Mouse (Mus musculus): ENCODE results near the gene AI597479.

Gene AI597479

DNA sequence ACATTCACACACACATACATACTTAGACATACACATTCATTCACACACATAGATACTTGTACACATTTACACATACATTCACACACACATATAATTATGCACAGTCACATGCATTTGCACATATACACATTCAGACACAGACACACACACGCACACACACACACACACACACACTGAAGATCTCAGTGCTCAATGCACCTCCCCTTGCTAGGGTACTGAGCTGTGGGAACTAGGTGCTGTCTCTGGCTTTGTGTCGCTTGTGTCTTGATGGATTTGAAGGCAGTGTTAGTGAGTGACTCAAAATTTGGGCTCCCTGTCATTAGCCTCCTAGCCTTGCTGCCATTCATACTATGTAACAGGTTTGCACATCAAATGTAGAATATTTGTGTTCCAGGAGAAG, 24.1 kb downstream of the AI597479 start:
- in situ Hi-C loops (cut with MboI, MseI) = no loop called here

DNA sequence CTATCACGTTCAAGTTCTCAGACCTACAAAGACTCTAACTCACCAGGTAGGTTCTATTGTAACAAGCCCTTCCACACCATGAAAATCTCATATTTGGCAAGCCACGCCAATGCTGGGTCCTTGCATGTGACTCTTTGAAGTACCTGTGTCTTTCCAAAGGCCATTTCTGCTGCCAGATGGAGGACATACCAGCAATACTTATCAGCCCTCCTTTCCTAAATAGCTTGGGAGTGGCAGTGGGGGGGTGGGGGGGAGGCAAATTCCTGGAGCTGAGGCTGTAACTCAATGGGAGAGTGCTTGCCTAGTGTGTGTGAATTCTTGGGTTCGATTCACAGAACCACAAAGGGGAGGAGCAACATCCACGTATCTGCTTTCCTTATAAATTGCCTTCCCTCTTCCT, 26.2 kb downstream of the AI597479 start:
- in situ Hi-C loops (cut with MboI, MseI) = no loop called here

DNA sequence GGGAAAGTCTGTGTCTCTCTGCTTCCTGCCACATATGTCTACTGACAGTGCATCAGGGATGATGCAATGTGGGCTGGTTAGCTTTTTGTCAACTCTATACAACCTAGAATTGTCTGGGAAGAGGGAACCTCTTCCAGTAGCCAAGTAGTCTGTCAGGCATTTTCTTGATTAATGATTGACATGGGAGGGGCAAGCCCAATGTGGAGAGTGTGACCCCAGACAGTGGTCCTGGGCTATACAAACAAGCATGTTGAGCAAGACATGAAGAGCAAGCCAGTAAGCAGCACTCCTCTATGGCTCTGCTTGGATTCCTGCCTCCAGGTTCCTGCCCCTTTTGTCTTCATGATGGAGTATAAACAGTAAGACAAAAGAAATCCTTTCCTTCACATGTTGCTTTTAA, 28.7 kb downstream of the AI597479 start:
- in situ Hi-C loops (cut with MboI, MseI) = no loop called here

DNA sequence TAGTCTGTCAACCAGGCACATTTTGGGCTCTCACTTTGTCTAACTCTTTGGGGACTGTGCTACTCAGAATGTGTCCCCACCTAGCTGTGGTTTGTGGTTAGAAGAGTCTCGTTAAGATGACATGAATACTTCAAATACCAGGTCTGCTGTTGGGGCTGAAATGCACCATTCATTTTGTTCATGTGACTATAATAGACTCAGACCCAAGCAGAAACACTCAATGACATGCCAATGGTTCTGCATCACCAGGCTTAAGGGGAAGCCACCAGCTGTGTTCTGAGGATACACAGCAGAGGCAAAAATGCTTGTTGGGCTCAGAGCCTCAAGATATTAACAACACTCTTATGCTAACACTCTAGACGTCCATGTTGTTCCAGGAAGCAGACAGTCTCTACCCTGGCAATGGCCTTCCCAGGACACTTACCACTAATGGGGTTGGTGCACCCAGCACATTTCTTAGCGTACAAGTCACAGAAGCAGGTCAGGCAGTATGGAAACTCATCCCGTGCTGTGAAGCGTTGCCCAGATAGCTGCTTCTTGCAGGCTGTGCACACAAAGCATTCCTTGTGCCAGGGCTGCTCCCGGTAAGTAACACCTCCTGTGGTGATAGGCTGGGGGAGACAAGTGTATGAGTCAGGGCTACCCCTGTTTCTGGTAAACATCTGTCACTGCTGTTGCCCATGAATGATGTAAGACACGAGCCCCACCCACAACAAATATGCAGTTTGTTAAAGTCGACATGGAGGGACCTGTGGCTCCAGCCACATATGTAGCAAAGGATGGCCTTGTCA, 29.5 kb downstream of the AI597479 start:
- in situ Hi-C loops (cut with MboI, MseI) = no loop called here

DNA sequence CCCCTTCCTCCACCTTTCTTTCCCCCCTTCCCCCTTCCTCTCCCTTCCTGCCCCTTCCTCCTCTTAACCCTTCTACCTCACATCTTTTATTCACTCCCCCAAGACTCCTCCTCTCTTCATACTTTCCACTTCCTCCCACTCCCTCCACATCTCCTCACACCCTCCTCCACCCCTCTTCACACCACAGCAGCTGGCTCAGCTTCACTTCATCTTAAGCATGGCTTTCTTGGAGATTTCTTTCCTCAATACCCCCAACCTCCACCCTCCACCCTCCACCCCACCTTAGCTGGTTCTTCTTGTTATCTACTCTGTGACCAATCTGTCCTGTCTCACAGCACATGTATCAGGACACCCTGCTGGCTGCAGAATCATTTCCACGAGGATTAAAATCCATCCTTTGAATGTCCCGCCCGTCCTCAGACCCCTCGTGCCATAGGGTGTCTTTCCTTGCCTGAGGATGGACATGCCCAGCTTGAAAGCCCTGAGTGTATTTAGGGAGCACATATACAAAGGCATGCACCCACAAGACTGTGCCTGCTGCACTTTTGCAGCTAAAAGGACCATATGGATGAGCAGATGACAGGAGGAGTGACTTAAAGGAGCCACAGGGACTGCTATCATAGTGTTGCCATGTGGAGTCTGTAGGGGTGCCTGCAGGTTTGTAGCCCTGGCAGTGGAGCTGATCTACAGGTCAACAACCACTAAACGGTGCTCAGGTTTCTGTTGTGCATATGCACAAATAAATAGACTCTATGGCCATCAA, 31.9 kb downstream of the AI597479 start:
- in situ Hi-C loops (cut with MboI, MseI) = loop anchor here (10.0 kb wide), 2 partner anchors 524 to 614 kb away; no protein-coding TSS in a partner anchor

DNA sequence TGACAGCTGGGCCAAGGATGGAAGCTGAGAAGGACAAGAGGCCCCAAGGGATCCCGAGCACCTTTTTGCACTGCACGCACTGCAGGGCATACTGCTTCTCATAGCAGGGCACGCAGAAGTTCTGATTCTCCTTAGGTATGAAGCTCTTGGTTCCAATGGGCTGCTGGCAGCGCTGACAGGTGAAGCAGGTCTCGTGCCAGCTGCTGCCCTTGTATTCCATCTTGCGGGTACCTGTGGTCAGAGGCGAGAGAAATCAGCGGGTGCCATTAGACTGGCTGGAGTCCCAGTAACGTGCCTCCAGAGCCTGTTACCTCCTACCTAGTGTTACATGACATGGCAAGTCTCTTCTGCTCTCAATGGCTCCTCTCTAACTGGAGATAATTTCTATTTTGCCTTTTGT, 33.1 kb downstream of the AI597479 start:
- in situ Hi-C loops (cut with MboI, MseI) = loop anchor here (10.0 kb wide), 2 partner anchors 523 to 613 kb away; no protein-coding TSS in a partner anchor

DNA sequence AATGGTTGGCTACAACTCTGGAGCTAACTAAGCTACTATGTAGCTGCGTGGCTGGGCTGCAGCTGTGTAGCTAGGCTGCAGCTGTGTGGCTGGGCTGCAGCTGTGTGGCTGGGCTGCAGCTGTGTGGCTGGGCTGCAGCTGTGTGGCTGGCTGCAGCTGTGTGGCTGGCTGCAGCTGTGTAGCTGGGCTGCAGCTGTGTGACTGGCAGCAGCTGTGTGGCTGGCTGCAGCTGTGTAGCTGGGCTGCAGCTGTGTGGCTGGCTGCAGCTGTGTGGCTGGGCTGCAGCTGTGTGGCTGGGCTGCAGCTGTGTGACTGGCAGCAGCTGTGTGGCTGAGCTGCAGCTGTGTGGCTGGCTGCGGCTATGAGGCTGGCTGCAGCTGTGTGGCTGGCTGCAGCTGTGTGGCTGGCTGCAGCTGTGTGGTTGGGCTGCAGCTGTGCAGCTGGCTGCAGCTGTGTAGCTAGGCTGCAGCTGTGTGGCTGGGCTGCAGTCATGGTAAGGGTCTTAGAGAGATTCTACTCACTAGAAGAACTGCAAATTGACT, 38.0 kb downstream of the AI597479 start:
- in situ Hi-C loops (cut with MboI, MseI) = loop anchor here (10.0 kb wide), 2 partner anchors 518 to 608 kb away; no protein-coding TSS in a partner anchor

DNA sequence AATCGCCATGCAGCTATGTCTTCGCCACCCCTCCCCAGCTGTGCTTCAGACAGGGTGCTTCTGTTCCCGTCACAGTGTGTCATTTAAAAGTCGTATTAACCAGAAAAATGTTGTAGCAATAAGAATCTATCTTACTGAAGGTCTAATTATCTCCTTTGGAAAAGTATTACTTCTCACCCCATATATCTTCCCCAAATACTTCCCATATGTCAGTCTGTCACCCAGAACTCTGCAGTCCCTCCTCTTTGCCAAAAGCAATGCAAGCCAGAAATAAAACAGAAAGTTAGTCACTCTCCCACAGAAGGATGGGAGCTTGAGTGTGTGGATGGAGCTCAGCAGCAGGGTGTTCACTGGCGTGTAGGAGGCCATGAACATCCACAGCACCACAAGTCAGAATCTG, 38.8 kb downstream of the AI597479 start:
- in situ Hi-C loops (cut with MboI, MseI) = loop anchor here (10.0 kb wide), 2 partner anchors 517 to 607 kb away; no protein-coding TSS in a partner anchor

DNA sequence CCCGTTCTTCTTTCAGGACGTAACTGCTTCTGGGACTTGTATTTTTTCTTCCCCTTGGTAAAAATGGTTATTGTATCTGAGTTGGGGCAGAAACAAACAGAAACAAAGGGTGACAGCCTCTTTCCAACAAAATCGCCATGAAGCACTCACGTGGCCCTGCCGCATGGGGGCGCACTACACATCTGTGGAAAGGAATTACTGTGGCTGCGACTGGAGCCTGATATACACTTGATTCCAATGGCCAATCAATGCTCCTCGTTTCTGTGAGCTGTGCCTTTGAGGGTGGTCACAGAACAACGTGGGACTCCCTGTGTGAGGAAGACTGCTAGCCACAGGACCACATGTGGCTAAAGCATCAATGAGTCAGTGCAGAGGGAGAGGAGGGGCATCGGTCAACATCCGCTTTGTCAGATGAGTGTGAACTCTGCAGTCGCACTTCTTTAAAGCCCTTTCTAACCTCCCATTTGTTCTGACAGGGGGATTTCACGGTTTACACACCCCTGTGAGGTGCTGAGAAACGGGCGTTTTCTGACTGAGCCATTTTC, 39.8 kb downstream of the AI597479 start:
- in situ Hi-C loops (cut with MboI, MseI) = loop anchor here (10.0 kb wide), 2 partner anchors 516 to 606 kb away; no protein-coding TSS in a partner anchor

DNA sequence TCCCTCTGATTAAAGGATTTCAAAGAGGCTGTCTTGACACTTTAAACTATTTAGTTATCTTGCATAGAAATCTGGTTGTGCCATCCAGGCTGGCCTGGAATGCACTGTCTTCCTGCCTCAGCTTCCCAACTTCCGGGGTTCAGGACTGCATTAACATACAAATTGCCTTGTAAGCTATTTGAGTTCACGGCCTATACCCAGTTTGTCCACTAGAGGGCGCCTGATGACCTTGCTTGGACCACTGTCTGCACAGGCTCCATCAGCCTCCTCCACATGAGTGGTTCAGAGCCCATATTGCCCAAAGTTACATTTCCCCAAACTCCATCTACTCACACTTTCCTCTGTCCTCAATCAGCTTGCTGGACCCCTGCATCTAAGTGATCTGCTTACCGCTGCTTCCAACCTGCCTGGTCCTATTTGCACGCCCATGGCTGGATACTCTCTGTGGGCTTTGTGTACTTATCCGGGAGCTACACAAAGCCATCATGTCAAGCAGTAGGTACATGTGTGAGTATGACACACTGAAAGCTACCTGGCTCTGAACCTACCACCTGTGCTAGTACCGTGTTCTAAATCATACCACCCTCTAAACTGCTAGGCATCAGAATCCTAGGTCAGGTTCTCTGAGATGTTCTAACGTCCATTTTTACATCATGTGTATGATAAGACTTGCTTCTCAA, 41.2 kb downstream of the AI597479 start:
- in situ Hi-C loops (cut with MboI, MseI) = loop anchor here (5.0 to 10.0 kb wide), 3 partner anchors 128 to 605 kb away; no protein-coding TSS in a partner anchor

DNA sequence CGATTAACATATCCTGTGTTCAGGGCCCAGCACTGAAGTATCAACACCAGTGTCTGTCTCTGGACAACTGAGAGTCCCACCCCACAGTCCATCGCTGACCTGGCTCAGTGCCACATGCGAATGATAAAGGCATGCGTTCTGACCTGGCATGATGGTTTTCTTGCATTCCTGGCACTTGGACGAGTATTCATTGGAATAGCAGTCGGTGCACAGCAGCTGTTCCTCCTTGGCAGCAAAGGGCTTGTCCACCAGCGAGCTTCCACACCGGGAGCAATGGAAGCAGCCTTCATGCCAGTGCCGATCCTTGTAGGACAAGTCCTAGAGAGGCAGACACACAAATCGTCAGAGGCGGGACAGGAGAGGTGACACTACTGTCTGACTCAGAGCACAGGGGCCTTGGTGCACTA, 43.0 kb downstream of the AI597479 start:
- in situ Hi-C loops (cut with MboI, MseI) = loop anchor here (5.0 kb wide), 1 partner anchor 126 kb away; no protein-coding TSS in a partner anchor

DNA sequence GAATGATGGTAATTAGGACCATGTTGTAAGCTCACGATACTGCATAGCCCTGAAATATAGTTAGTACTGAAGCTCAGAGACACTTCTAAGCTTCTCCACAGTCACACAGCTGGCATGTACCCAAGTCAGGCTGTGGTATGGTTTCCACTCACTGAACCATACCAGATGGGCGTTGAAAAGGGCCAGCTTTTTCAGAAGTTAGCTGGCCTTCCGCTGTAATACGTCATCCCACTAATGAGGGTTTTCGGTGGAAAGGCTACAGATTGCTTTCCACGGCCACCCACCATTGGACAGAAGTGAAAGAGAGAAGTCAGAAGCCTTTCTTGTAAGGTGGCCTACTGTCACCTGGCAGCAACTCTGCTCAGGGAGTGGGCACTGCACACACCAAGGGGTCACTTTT, 44.3 kb downstream of the AI597479 start:
- in situ Hi-C loops (cut with MboI, MseI) = loop anchor here (5.0 kb wide), 1 partner anchor 124 kb away; no protein-coding TSS in a partner anchor

DNA sequence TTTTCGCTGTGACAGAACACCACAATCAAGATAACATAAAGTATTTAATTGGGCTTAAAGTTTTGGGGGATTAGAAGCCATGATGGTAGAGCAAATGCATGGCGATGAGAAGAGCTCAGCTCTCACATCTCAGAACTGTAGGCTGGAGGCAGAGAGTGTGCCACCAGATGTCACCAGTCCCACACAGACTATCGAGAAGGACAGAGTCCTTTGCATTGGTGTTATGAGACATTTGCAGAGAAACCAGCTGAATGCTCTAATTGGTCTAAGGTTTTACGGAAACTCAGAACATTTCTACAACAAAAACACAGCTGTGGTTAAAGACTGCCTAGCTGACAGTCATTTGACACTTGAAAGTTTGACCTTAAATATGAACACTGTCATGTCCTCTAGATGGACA, 44.8 kb downstream of the AI597479 start:
- in situ Hi-C loops (cut with MboI, MseI) = loop anchor here (5.0 kb wide), 1 partner anchor 124 kb away; no protein-coding TSS in a partner anchor

DNA sequence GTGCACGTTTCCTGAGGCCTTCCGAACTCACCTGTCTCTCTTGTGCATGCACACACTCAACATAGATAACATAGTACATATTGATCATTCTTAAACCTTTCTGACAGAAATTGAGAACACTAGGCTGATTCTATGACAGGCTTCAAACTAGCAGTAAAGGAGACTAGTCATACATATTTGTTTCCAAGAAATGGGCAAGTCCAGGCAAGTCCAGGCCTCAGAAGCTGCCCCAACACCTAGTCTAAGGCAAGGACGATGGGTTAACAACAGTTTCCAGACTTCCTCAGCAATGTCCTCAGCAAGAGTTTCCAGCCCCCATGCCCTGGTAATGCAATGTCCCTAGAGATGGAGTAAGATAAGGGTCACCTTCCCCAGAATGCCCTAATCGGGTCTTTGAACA, 45.3 kb downstream of the AI597479 start:
- in situ Hi-C loops (cut with MboI, MseI) = loop anchor here (5.0 kb wide), 1 partner anchor 124 kb away; no protein-coding TSS in a partner anchor

DNA sequence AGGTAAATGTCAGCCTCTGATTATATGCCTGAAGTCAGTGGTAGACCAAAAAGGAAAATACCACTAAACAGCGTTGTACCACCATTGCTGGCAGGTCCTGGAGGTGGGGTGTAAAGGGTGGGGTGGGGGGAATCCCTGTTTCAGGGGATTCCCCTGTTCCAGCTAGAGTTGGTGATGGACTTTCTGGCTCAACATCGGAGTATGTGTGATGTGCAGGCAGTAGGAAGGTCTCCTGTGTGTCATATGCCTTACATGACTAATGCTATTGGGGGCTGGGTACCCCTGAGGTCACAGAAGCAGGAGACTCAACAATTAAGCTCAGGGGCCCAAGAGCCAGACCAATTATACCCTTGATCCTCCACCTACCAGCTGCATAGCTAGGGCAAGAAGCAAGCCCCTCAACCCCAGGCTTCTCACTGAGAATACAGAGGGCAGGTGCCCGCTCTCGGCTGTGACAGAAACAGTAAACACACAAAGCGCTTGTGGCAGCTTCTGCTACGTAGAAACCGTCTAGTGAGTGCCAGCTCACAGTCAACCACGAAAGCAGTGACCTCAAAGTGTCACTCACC, 45.9 kb downstream of the AI597479 start:
- in situ Hi-C loops (cut with MboI, MseI) = loop anchor here (5.0 kb wide), 1 partner anchor 123 kb away; no protein-coding TSS in a partner anchor

DNA sequence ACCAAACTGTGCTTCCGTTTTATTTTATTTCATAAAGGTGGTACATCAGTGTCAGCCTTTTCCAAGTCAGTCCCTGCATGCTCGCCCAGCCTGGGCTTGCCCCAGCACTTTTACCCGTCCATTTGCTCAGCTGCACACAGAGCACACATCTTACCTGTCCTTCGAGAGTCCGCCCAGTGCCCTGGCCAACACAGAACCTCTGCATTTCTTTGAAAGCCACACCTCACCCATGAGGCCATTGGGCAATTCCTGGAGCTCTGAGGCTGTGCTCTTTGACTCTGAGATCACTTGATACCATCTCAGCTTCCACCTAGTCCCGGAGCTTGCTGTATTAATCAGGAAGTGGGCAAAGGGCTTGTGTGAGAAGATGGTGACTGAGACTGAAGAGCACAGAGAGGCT, 46.9 kb downstream of the AI597479 start:
- in situ Hi-C loops (cut with MboI, MseI) = no loop called here

DNA sequence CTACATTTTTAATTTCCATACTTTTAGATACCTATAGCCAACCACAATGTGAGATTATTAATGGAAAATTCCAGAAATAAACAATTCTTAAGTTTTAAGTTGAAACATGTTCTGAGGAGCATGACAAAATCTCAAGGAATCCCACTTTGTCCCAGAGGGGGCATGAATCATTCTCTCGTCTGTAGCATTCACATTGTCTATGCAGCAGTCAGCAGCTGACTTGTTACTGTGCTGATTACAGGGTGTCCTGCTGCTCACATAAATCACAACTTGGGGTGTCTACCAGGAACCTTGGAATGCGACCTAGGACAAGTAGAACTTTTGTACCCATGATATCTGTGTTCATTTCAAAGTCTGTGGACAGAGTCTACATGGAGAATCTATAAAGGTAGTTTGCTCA, 49.0 kb downstream of the AI597479 start:
- in situ Hi-C loops (cut with MboI, MseI) = no loop called here

DNA sequence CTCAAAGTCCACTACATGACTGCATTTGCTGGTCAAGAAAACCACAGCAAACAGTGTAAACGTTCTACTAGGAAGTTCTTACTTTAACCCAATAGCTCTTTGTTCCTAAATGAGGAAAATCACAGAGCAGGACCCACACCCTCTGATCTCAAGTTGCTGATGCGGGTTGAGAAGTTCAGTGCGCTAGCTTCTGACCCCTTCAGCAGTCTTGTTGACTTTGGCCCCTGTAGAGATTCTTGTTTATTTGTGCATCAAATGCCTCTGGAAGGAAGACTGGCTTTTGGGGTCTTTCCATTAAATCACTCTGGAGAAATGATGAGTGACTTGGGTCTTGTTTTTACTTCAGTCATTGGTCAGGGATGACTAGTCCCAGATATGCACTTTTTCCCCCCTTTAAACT, 51.7 kb downstream of the AI597479 start:
- in situ Hi-C loops (cut with MboI, MseI) = no loop called here

DNA sequence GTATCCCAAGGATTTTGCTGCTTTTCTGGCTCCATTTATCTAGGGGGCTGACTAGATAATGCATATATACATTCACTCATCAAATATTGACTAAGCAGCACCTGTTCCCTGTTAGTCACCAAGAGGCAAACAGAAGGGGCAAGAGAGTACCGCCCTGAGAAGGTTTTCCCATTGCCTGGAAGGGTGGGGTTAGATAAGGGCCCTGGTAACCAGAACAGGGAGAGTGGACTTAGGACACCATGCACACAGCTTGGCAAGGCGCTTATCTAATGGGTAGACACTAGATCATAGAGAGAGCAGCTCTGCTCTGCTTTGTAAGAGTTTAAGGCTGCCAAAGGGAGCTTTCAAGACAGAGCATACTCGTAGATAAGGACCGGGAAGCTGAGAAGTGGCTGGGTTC, 54.1 kb downstream of the AI597479 start:
- in situ Hi-C loops (cut with MboI, MseI) = no loop called here

DNA sequence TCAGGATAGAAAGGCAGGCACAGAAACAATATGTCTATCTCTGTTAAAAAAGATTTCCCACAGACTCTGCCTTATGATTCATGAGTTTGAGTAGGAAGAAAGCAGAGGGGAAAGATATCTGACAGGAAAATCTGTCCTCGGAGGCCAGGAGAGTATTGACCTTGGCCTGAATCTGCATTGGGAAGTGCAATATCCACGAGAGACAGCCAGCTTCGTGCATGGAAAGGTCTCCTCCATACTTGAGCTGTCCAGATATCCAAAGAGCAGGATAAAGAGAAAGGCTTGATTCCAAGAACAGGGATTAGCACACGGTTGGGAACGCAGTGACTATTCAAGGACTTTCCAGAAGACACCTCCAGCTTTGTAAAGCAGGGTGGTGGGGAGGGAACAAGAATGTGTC, 55.0 kb downstream of the AI597479 start:
- in situ Hi-C loops (cut with MboI, MseI) = no loop called here

DNA sequence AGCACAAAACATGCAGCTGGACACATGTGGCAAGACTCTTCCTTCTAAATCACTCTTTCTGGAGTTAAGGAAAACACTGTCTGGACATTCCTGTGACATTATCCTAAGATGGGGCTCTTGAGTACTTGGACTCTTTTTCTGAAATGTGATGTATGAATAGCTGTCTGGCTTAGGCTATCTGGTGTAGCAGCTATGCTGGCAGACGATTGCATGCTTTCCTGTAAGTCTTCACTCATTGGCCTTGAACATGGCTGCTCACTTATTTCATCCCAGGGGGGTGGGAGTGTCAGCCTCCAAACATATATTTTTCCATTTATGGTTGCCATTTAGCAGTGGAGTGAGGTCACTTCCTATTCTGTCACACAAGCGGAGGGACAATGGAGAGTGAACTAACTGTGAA, 56.0 kb downstream of the AI597479 start:
- in situ Hi-C loops (cut with MboI, MseI) = no loop called here
